Mouse (Mus musculus) cerebellum, adult 2 months (tissue): ENCODE data around the gene Cacna2d2.

Source experiments
- CTCF ChIP-seq: fragments of 200-500 bp; IDR thresholded peaks from 2 replicates; pipeline ENCODE4 v1.5.1; 2011; ENCODE audit warnings: low read depth, mild to moderate bottlenecking, control low read depth, low read length, moderate library complexity, borderline replicate concordance; ENCODE audit not compliant: insufficient read depth
- POLR2A ChIP-seq: fragments of 200-500 bp; IDR thresholded peaks from 2 replicates; pipeline ENCODE4 v1.6.1; 2011; ENCODE audit warnings: low read length, control low read depth, borderline replicate concordance; ENCODE audit not compliant: insufficient read depth

GRCm38 (mm10) chr9:107490146-107490545 lies 90.7 kb downstream of the Cacna2d2 start:
- TF ChIP-seq POLR2A (no peak), CTCF (no peak)
